Mouse (Mus musculus) ES-Bruce4 (cell line): ENCODE data around the gene Pax6. TPM values are rescaled to one million over a fixed set of nuclear protein-coding genes. Genes with fewer than 3 reads are reported as not detected.

Experiments
- H3K27ac ChIP-seq: 2 replicates; pipeline ENCODE4 v1.5.1; 2012; ENCODE audit warnings: low read length, inconsistent platforms; ENCODE audit not compliant: insufficient read depth
- H3K27me3 ChIP-seq: 2 replicates; pipeline ENCODE4 v1.6.1; 2012; ENCODE audit warnings: mild to moderate bottlenecking, low read length, inconsistent platforms; ENCODE audit not compliant: control insufficient read depth, poor library complexity, insufficient read depth, severe bottlenecking
- H3K36me3 ChIP-seq: 2 replicates; pipeline ENCODE4 v1.6.1; 2012; ENCODE audit warnings: inconsistent platforms, mild to moderate bottlenecking, low read length, moderate library complexity; ENCODE audit not compliant: control insufficient read depth, poor library complexity, insufficient read depth, severe bottlenecking
- H3K4me1 ChIP-seq: one replicate; pipeline ENCODE4 v1.8.1; 2011; ENCODE audit warnings: low read length; ENCODE audit not compliant: control insufficient read depth, insufficient read depth
- H3K4me3 ChIP-seq: 2 replicates; pipeline ENCODE4 v1.5.1; 2011; ENCODE audit warnings: low read depth, mild to moderate bottlenecking, low read length
- H3K9ac ChIP-seq: 2 replicates; pipeline ENCODE4 v1.6.1; 2012; ENCODE audit warnings: low read depth, mild to moderate bottlenecking, inconsistent platforms; ENCODE audit not compliant: poor library complexity, severe bottlenecking
- H3K9me3 ChIP-seq: replicated peaks from 2 replicates; pipeline ENCODE4 v1.6.1; 2012; ENCODE audit warnings: mild to moderate bottlenecking, low read length, inconsistent platforms; ENCODE audit not compliant: control insufficient read depth, poor library complexity, insufficient read depth, severe bottlenecking
- CTCF ChIP-seq: IDR thresholded peaks from one replicate; pipeline ENCODE4 v1.8.1; 2011; ENCODE audit warnings: low read depth, low read length
- EP300 ChIP-seq: IDR thresholded peaks from 2 replicates; pipeline ENCODE4 v1.6.1; 2011; ENCODE audit warnings: low read depth, low read length; ENCODE audit not compliant: insufficient read depth
- POLR2A ChIP-seq: IDR thresholded peaks from one replicate; pipeline ENCODE4 v1.8.1; 2011; ENCODE audit warnings: low read length; ENCODE audit not compliant: insufficient read depth
- polyA plus RNA-seq: library from polyadenylated mRNA; stranded (reverse); fragments of >200 nt; gene quantifications from 2 replicates; pipeline ENCODE4 v1.2.4, GENCODE M21; 2011; ENCODE audit warnings: low read depth; ENCODE audit not compliant: missing spikeins, insufficient read depth, insufficient read length

Pax6 gene
- polyA plus RNA-seq, 1 experiment, result 2.5 TPM

DNA sequence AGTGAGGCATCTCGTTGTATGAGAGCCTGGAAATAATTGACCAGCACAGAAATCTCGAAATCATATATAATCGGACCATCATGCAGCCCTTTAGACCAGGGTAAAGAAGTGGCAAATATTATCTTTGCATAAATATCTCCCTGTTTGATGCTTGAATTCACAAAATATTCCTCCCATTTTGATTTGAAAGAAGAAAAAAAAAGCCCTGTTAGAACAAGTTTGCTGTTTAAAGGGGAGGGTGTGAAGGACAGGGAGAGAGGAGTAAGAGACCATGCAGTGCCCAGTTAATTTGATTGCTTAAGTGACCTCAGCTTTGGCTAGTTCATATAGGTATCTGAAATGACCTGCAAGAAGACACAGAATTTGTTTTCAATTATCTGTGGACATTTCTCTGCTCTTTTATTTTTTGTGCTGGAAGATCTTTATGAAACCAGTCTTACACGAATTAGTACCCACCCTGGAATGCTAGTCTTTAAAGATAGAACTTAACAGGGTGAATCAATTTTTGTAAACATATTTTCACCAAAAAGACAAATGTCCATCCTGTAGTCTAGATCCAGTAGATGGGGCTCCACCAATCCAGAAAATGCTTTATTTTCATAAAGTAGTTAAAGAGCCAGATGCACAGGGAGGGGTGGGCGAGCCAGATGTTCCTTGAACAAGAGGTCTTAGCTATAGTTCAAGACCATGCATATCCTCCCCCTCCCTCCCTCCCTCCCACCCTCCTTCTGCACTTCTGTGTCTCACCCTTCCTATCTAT lies 3.0 kb upstream of the Pax6 start:
- TF ChIP-seq CTCF, result no peak
- no peak for TF ChIP-seq POLR2A
- no peak for TF ChIP-seq EP300
- H3K36me3 ChIP-seq, result no peaks in the 10 kb centered on the region
- no peaks in the 10 kb centered on the region for H3K9me3 ChIP-seq
- H3K27me3 ChIP-seq, result peaks cover 19% of the 10 kb centered on the region
- H3K4me3 ChIP-seq, result no peak overlapping the region
- H3K9ac ChIP-seq, result no peak overlapping the region
- H3K4me1 ChIP-seq, result peaks cover 3% of the 10 kb centered on the region
- no peak overlapping the region for H3K27ac ChIP-seq

- no peaks in the 10 kb centered on the region for H3K9me3 ChIP-seq
- H3K9ac ChIP-seq, result no peak overlapping the region
- peaks cover 3% of the 10 kb centered on the region for H3K4me1 ChIP-seq
- H3K27ac ChIP-seq, result no peak overlapping the region
- H3K36me3 ChIP-seq, result no peaks in the 10 kb centered on the region
- TF ChIP-seq EP300, result no peak
- no peak for TF ChIP-seq POLR2A
- no peak for TF ChIP-seq CTCF
- H3K27me3 ChIP-seq, result peaks cover 25% of the 10 kb centered on the region
- H3K4me3 ChIP-seq, result peak overlapping the region; percentile 5; the same call in 1 of the 2 replicates
Measured at GRCm38 (mm10) chr2:105666331-105666730, 2.4 kb upstream of the Pax6 start.

GRCm38 (mm10) chr2:105666763-105667625 lies 1.7 kb upstream of the Pax6 start:
- no peaks in the 10 kb centered on the region for H3K9me3 ChIP-seq
- H3K4me1 ChIP-seq, result peaks cover 3% of the 10 kb centered on the region
- no peak overlapping the region for H3K9ac ChIP-seq
- H3K27me3 ChIP-seq, result peaks cover 20% of the 10 kb centered on the region
- H3K27ac ChIP-seq, result no peak overlapping the region
- TF ChIP-seq EP300 (no peak), CTCF (no peak), POLR2A (no peak)
- no peaks in the 10 kb centered on the region for H3K36me3 ChIP-seq
- peak overlapping the region; percentile 14; the same call in 1 of the 2 replicates for H3K4me3 ChIP-seq

DNA sequence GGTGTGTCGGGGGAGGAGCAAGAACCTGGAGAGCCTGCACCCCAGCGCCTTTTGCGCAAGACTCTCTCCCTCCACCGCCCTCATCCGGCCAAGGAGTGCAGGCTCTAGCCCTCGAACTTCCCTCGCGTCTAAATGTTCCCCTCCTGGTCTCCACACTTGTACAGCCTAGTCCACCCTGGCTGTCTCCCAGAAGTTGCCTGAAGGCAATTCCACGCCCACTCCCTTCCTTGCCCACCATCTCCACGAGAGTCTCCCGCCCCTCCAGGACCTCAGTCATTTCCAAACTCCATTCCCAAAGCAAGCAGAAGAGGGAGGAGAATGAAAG lies 1.1 kb upstream of the Pax6 start:
- Histone ChIP-seq H3K36me3 (no peaks in the 10 kb centered on the region), H3K9ac (no peak overlapping the region), H3K4me3 (0 out of 2 replicates have a peak overlapping the region, but pooled peaks have one; percentile 1), H3K9me3 (no peaks in the 10 kb centered on the region), H3K27ac (no peak overlapping the region), H3K4me1 (peaks cover 3% of the 10 kb centered on the region), H3K27me3 (peaks cover 20% of the 10 kb centered on the region)
- TF ChIP-seq CTCF (peak; percentile 28), POLR2A (no peak), EP300 (no peak)

GRCm38 (mm10) chr2:105669371-105669861 lies 716 bp downstream of the Pax6 start:
- Histone ChIP-seq H3K27me3 (peaks cover 27% of the 10 kb centered on the region), H3K9ac (no peak overlapping the region), H3K4me1 (peaks cover 3% of the 10 kb centered on the region), H3K9me3 (no peaks in the 10 kb centered on the region), H3K27ac (no peak overlapping the region), H3K4me3 (peak overlapping the region; percentile 37), H3K36me3 (no peaks in the 10 kb centered on the region)
- no peak for TF ChIP-seq CTCF
